Comparison of ENCODE assay signal across 10 mouse cellular contexts in genomic region chr6:83731128-83731527, GRCm38 (mm10). TPM values are rescaled to one million over a fixed set of nuclear protein-coding genes. Genes with fewer than 3 reads are reported as not detected.
A peak's percentile ranks its signal among the peaks of the same experiment; 100 is the strongest.
DNase-seq lines count a peak whose midpoint lies in the region; ATAC-seq and TF ChIP-seq lines count a peak whose summit lies in the region.
"Had no signal": no experiment of that assay in that cellular context is flagged by ENCODE, and none has a peak within 500 bp of the region (broad histone marks: within the 10 kb centered on the region; RNA-seq: fewer than 3 reads in every experiment).

No protein-coding gene starts in this region.

- DNase-seq in heart, postnatal 0 days (ENCODE audit: low spot score), result no peak
- no peak for DNase-seq in heart, adult 11 months
- peak; percentile 44 to 45 for DNase-seq in urinary bladder, adult 18-20 months (ENCODE audit: low spot score in 2 of 2)
- DNase-seq in urinary bladder, postnatal 10 days (ENCODE audit: low spot score), result no peak
- peak; percentile 31 to 49 for DNase-seq in cerebellum, postnatal 36 days
- peak; percentile 76 for DNase-seq in kidney, postnatal 0 days (ENCODE audit: low spot score)
- peak; percentile 77 for DNase-seq in mesoderm, embryonic 11.5 days (ENCODE audit: low read depth, low spot score)
- peak; percentile 67 to 74 for DNase-seq in thymus, postnatal 36 days

- TF ChIP-seq CTCF in heart, postnatal 0 days (IDR thresholded peaks at IDR 0.05; ENCODE audit: low read depth), result peak; percentile 79
- TF ChIP-seq CTCF in kidney, postnatal 0 days (IDR thresholded peaks at IDR 0.05; ENCODE audit: low read depth), result peak; percentile 80

- H3K9ac ChIP-seq in heart, postnatal 0 days (replicated peaks; ENCODE audit: low read depth, low read length), result no peak overlapping the region
- H3K9ac ChIP-seq in kidney, postnatal 0 days (ENCODE audit: low read depth, low read length), result no peak overlapping the region
- H3K9ac ChIP-seq: embryonic facial prominence, embryonic 15.5 days had no signal

- H3K36me3 ChIP-seq in heart, postnatal 0 days (replicated peaks; ENCODE audit: control insufficient read depth, insufficient read depth, low read length), result no peaks in the 10 kb centered on the region
- H3K36me3 ChIP-seq in kidney, postnatal 0 days (ENCODE audit: insufficient read depth, low read length), result no peaks in the 10 kb centered on the region
- H3K36me3 ChIP-seq: embryonic facial prominence, embryonic 15.5 days had no signal

- no peak overlapping the region for H3K27ac ChIP-seq in heart, postnatal 0 days (ENCODE audit: low read depth)
- H3K27ac ChIP-seq in kidney, postnatal 0 days, result no peak overlapping the region
- H3K27ac ChIP-seq: embryonic facial prominence, embryonic 15.5 days; macrophage had no signal

- ATAC-seq in heart, postnatal 0 days (ENCODE audit: insufficient read depth, low read depth), result no peak
- no peak for ATAC-seq in kidney, postnatal 0 days (replicated peaks; ENCODE audit: low FRiP score, low read depth)

- no peak overlapping the region for H3K4me2 ChIP-seq in heart, postnatal 0 days (ENCODE audit: low read depth, low read length)
- H3K4me2 ChIP-seq in kidney, postnatal 0 days (ENCODE audit: low read length), result no peak overlapping the region
- H3K4me2 ChIP-seq: embryonic facial prominence, embryonic 15.5 days had no signal

- WGBS in heart, postnatal 0 days, result 25% methylated on average over 5 of the region's 5 CpGs
- 29% methylated on average over 5 of the region's 5 CpGs for WGBS in kidney, postnatal 0 days

- TF ChIP-seq EP300 in heart, postnatal 0 days (IDR thresholded peaks at IDR 0.05; ENCODE audit: low read depth), result no peak

- peaks cover 9% of the 10 kb centered on the region; the same call in 1 of the 2 replicates for H3K9me3 ChIP-seq in heart, postnatal 0 days (replicated peaks; ENCODE audit: control insufficient read depth, low read length)
- H3K9me3 ChIP-seq in kidney, postnatal 0 days (replicated peaks; ENCODE audit: low read length), result no peaks in the 10 kb centered on the region
- H3K9me3 ChIP-seq: embryonic facial prominence, embryonic 15.5 days had no signal

- no peaks in the 10 kb centered on the region for H3K4me1 ChIP-seq in heart, postnatal 0 days (ENCODE audit: control insufficient read depth, insufficient read depth)
- no peaks in the 10 kb centered on the region for H3K4me1 ChIP-seq in kidney, postnatal 0 days (replicated peaks; ENCODE audit: insufficient read depth, low read length)
- H3K4me1 ChIP-seq: embryonic facial prominence, embryonic 15.5 days had no signal

- H3K27me3 ChIP-seq in heart, postnatal 0 days (ENCODE audit: control insufficient read depth, insufficient read depth, low read length), result peaks cover 28% of the 10 kb centered on the region
- H3K27me3 ChIP-seq in kidney, postnatal 0 days (ENCODE audit: insufficient read depth, low read length), result no peaks in the 10 kb centered on the region

- no peak overlapping the region for H3K4me3 ChIP-seq in heart, postnatal 0 days (ENCODE audit: low read depth, low read length)
- no peak overlapping the region for H3K4me3 ChIP-seq in kidney, postnatal 0 days (replicated peaks; ENCODE audit: low read depth, low read length)
- H3K4me3 ChIP-seq: embryonic facial prominence, embryonic 15.5 days had no signal

RNA-seq across cellular contexts. Expression of gene Atp6v1b1, which starts 11.7 kb away (rescaled TPM):
- 0.15 and 4.1 TPM in 2 replicates for total RNA-seq in heart, postnatal 0 days (2014; rRNA removed; ENCODE audit: low replicate concordance)
- 0.10 TPM in 1 of 2 replicates, not detected in the other for polyA plus RNA-seq in heart, postnatal 0 days (2015; fragmentation: Nextera tagmentation; extraction: Ambion mirVana)
- 14.2 and 17.0 TPM in 2 replicates for polyA plus RNA-seq in kidney, postnatal 0 days (2015; fragmentation: Nextera tagmentation; extraction: Ambion mirVana)
- polyA plus RNA-seq: macrophage had no signal

RNA-seq across cellular contexts. Expression of gene Vax2, which starts 20.1 kb away (rescaled TPM):
- not detected in 2 replicates for total RNA-seq in heart, postnatal 0 days (2014; rRNA removed; ENCODE audit: low replicate concordance)
- polyA plus RNA-seq in heart, postnatal 0 days (2015; fragmentation: Nextera tagmentation; extraction: Ambion mirVana), result not detected in 2 replicates
- polyA plus RNA-seq in kidney, postnatal 0 days (2015; fragmentation: Nextera tagmentation; extraction: Ambion mirVana), result not detected in 2 replicates
- polyA plus RNA-seq: macrophage had no signal

RNA-seq across cellular contexts. Expression of gene Ankrd53, which starts 31.3 kb away (rescaled TPM):
- total RNA-seq in heart, postnatal 0 days (2014; rRNA removed; ENCODE audit: low replicate concordance), result not detected in 2 replicates
- polyA plus RNA-seq in heart, postnatal 0 days (2015; fragmentation: Nextera tagmentation; extraction: Ambion mirVana), result 0.16 TPM in 2 replicates
- polyA plus RNA-seq in kidney, postnatal 0 days (2015; fragmentation: Nextera tagmentation; extraction: Ambion mirVana), result 0.17 and 0.33 TPM in 2 replicates
- polyA plus RNA-seq: embryonic facial prominence, embryonic 15.5 days; macrophage had no signal

RNA-seq across cellular contexts. Expression of gene Tex261, which starts 44.5 kb away (rescaled TPM):
- 78.9 and 85.9 TPM in 2 replicates for total RNA-seq in heart, postnatal 0 days (2014; rRNA removed; ENCODE audit: low replicate concordance)
- 102 and 109 TPM in 2 replicates for polyA plus RNA-seq in heart, postnatal 0 days (2015; fragmentation: Nextera tagmentation; extraction: Ambion mirVana)
- polyA plus RNA-seq in kidney, postnatal 0 days (2015; fragmentation: Nextera tagmentation; extraction: Ambion mirVana), result 108 TPM in 2 replicates

RNA-seq across cellular contexts. Expression of gene Cd207, which starts 53.5 kb away (rescaled TPM):
- 0.11 and 0.19 TPM in 2 replicates for total RNA-seq in heart, postnatal 0 days (2014; rRNA removed; ENCODE audit: low replicate concordance)
- polyA plus RNA-seq in heart, postnatal 0 days (2015; fragmentation: Nextera tagmentation; extraction: Ambion mirVana), result 0.75 and 1.2 TPM in 2 replicates
- polyA plus RNA-seq in kidney, postnatal 0 days (2015; fragmentation: Nextera tagmentation; extraction: Ambion mirVana), result not detected in 2 replicates
- polyA plus RNA-seq: embryonic facial prominence, embryonic 15.5 days; macrophage had no signal

Comparison
In these comparisons a context has a peak if more than half of its experiments do, and no peak if none do; other contexts are left out.
1. DNase-seq: peak in urinary bladder, adult 18-20 months (2 of 2), cerebellum, postnatal 36 days (2 of 2), kidney, postnatal 0 days (single experiment), mesoderm, embryonic 11.5 days (single experiment) and thymus, postnatal 36 days (2 of 2); none in heart, postnatal 0 days (single experiment), heart, adult 11 months (single experiment) and urinary bladder, postnatal 10 days (single experiment).
2. RNA of gene Atp6v1b1, which starts 11.7 kb away (polyA plus RNA-seq): 14.2 to 17.0 TPM in kidney, postnatal 0 days; 0.10 TPM in heart, postnatal 0 days; every median in the first group is over 10 times any median in the second.